Mouse (Mus musculus): ENCODE measurements around the gene Gm9508. TPM values are rescaled to one million over a fixed set of nuclear protein-coding genes. Genes with fewer than 3 reads are reported as not detected.

Gm9508 gene
- polyA plus RNA-seq, 1 experiment = not detected

GRCm38 (mm10) chr10:77673765-77674164 lies 23.3 kb downstream of the Gm9508 start:
- no peak for DNase-seq (ENCODE audit: low read depth, low spot score)
- 64% methylated on average over 13 of the region's 13 CpGs for WGBS

- DNase-seq (ENCODE audit: low read depth, low spot score) = no peak
- 21% methylated on average over 4 of the region's 4 CpGs for WGBS
These were observed 25.5 kb downstream of the Gm9508 start for GRCm38 (mm10) chr10:77671519-77671918.

GRCm38 (mm10) chr10:77670710-77671109 lies 26.3 kb downstream of the Gm9508 start:
- 37% methylated on average over 4 of the region's 4 CpGs for WGBS
- no peak for DNase-seq (ENCODE audit: low read depth, low spot score)

- DNase-seq (ENCODE audit: low read depth, low spot score) = no peak
- 63% methylated on average over 4 of the region's 4 CpGs for WGBS
These were observed 29.6 kb downstream of the Gm9508 start for GRCm38 (mm10) chr10:77667402-77667801.

GRCm38 (mm10) chr10:77666342-77666741 lies 30.7 kb downstream of the Gm9508 start:
- WGBS = 18% methylated on average over 8 of the region's 8 CpGs
- no peak for DNase-seq (ENCODE audit: low read depth, low spot score)

GRCm38 (mm10) chr10:77663949-77664665 lies 32.9 kb downstream of the Gm9508 start:
- 48% methylated on average over 43 of the region's 43 CpGs for WGBS
- DNase-seq (ENCODE audit: low read depth, low spot score) = no peak

- DNase-seq (ENCODE audit: low read depth, low spot score) = no peak
- WGBS = 60% methylated on average over 15 of the region's 15 CpGs
These were observed 38.6 kb downstream of the Gm9508 start for GRCm38 (mm10) chr10:77658286-77658994.

- WGBS = 86% methylated on average over 9 of the region's 9 CpGs
- no peak for DNase-seq (ENCODE audit: low read depth, low spot score)
These were observed 45.0 kb downstream of the Gm9508 start for GRCm38 (mm10) chr10:77652046-77652445.

- no peak for DNase-seq (ENCODE audit: low read depth, low spot score)
- 78% methylated on average over 8 of the region's 8 CpGs for WGBS
These were observed 49.1 kb downstream of the Gm9508 start for GRCm38 (mm10) chr10:77647901-77648300.

- DNase-seq (ENCODE audit: low read depth, low spot score) = no peak
- 64% methylated on average over 1 of the region's 1 CpGs for WGBS
These were observed 49.6 kb downstream of the Gm9508 start for GRCm38 (mm10) chr10:77647461-77647860.

Other genes with a start within 250 kb of the Gm9508 start
- gene Fam207a, start 181.4 kb downstream of the Gm9508 start, polyA plus RNA-seq (2012; rRNA removed) = 31.2 and 32.0 TPM in 2 replicates
- gene Itgb2, start 167.0 kb downstream of the Gm9508 start, polyA plus RNA-seq (2012; rRNA removed) = 19.2 and 25.3 TPM in 2 replicates
- 158 and 222 TPM in 2 replicates for gene Pttg1ip, start 115.5 kb downstream of the Gm9508 start, polyA plus RNA-seq (2012; rRNA removed)
- 293 and 338 TPM in 2 replicates for gene Sumo3, start 91.1 kb downstream of the Gm9508 start, polyA plus RNA-seq (2012; rRNA removed)
- gene Gm49325, start 91.0 kb downstream of the Gm9508 start, polyA plus RNA-seq (2012; rRNA removed) = not detected in 2 replicates
- gene Ube2g2, start 75.0 kb downstream of the Gm9508 start, polyA plus RNA-seq (2012; rRNA removed) = 27.7 and 31.4 TPM in 2 replicates
- 0.52 and 0.94 TPM in 2 replicates for gene Tspear, start 10.7 kb downstream of the Gm9508 start, polyA plus RNA-seq (2012; rRNA removed)
- not detected in 2 replicates for gene Gm19402, start 6.5 kb downstream of the Gm9508 start, polyA plus RNA-seq (2012; rRNA removed)
- not detected in 2 replicates for gene Gm10272, start 9.4 kb upstream of the Gm9508 start, polyA plus RNA-seq (2012; rRNA removed)
- not detected in 2 replicates for gene Gm10024, start 14.2 kb upstream of the Gm9508 start, polyA plus RNA-seq (2012; rRNA removed)
- gene Gm10142, start 18.6 kb upstream of the Gm9508 start, polyA plus RNA-seq (2012; rRNA removed) = not detected in 2 replicates
- not detected in 2 replicates for gene Krtap12-1, start 23.4 kb upstream of the Gm9508 start, polyA plus RNA-seq (2012; rRNA removed)
- not detected in 2 replicates for gene Gm10100, start 29.3 kb upstream of the Gm9508 start, polyA plus RNA-seq (2012; rRNA removed)
- not detected in 2 replicates for gene Gm18596, start 45.4 kb upstream of the Gm9508 start, polyA plus RNA-seq (2012; rRNA removed)
- gene Gm9736, start 54.1 kb upstream of the Gm9508 start, polyA plus RNA-seq (2012; rRNA removed) = not detected in 2 replicates
- not detected in 2 replicates for gene Gm3233, start 62.4 kb upstream of the Gm9508 start, polyA plus RNA-seq (2012; rRNA removed)
- gene Gm3238, start 74.1 kb upstream of the Gm9508 start, polyA plus RNA-seq (2012; rRNA removed) = not detected in 2 replicates
- not detected in 2 replicates for gene Gm7138, start 79.7 kb upstream of the Gm9508 start, polyA plus RNA-seq (2012; rRNA removed)
- not detected in 2 replicates for gene Gm3250, start 85.3 kb upstream of the Gm9508 start, polyA plus RNA-seq (2012; rRNA removed)
- not detected in 2 replicates for gene Gm7137, start 91.0 kb upstream of the Gm9508 start, polyA plus RNA-seq (2012; rRNA removed)
- not detected in 2 replicates for gene Gm9639, start 97.8 kb upstream of the Gm9508 start, polyA plus RNA-seq (2012; rRNA removed)
- not detected in 2 replicates for gene Gm19668, start 101.9 kb upstream of the Gm9508 start, polyA plus RNA-seq (2012; rRNA removed)
- gene Gm9507, start 114.6 kb upstream of the Gm9508 start, polyA plus RNA-seq (2012; rRNA removed) = not detected in 2 replicates
- gene Gm2696, start 117.4 kb upstream of the Gm9508 start, polyA plus RNA-seq (2012; rRNA removed) = not detected in 2 replicates
- not detected in 2 replicates for gene Krtap10-4, start 129.9 kb upstream of the Gm9508 start, polyA plus RNA-seq (2012; rRNA removed)
- not detected in 2 replicates for gene Krtap10-10, start 138.7 kb upstream of the Gm9508 start, polyA plus RNA-seq (2012; rRNA removed)
- gene Gm36176, start 149.6 kb upstream of the Gm9508 start, polyA plus RNA-seq (2012; rRNA removed) = not detected in 2 replicates
- gene Gm10318, start 155.6 kb upstream of the Gm9508 start, polyA plus RNA-seq (2012; rRNA removed) = not detected in 2 replicates
- not detected in 2 replicates for gene Gm3285, start 164.7 kb upstream of the Gm9508 start, polyA plus RNA-seq (2012; rRNA removed)
- gene Lrrc3, start 205.3 kb upstream of the Gm9508 start, polyA plus RNA-seq (2012; rRNA removed) = 6.4 and 6.8 TPM in 2 replicates

Data from large intestine, adult 2 months (tissue).